8 mouse cellular contexts compared by ENCODE assay signal in genomic region chr12:20232746-20233453, GRCm38 (mm10).
DNase-seq lines count a peak whose midpoint lies in the region; ATAC-seq and TF ChIP-seq lines count a peak whose summit lies in the region.

No protein-coding gene starts in this region.

- H3K36me3 ChIP-seq in heart, adult 2 months (ENCODE audit: control insufficient read depth, insufficient read depth, low read length), result no peaks in the 10 kb centered on the region
- H3K36me3 ChIP-seq in G1E (replicated peaks), result no peaks in the 10 kb centered on the region
- H3K36me3 ChIP-seq in forebrain, postnatal 0 days (ENCODE audit: insufficient read depth), result peaks cover 7% of the 10 kb centered on the region; the same call in 1 of the 2 replicates
- H3K36me3 ChIP-seq in limb, embryonic 10.5 days, result peaks cover 56% of the 10 kb centered on the region
- H3K36me3 ChIP-seq in midbrain, postnatal 0 days (ENCODE audit: insufficient read depth, low read length), result no peaks in the 10 kb centered on the region

- no peaks in the 10 kb centered on the region for H3K4me1 ChIP-seq in heart, adult 2 months (ENCODE audit: control insufficient read depth, insufficient read depth, low read length)
- no peaks in the 10 kb centered on the region for H3K4me1 ChIP-seq in G1E (ENCODE audit: insufficient read depth, low read depth, low read length)
- H3K4me1 ChIP-seq in forebrain, postnatal 0 days (ENCODE audit: insufficient read depth), result no peaks in the 10 kb centered on the region
- H3K4me1 ChIP-seq in limb, embryonic 10.5 days, result no peaks in the 10 kb centered on the region
- no peaks in the 10 kb centered on the region for H3K4me1 ChIP-seq in midbrain, postnatal 0 days (ENCODE audit: insufficient read depth, low read length)

- H3K79me2 ChIP-seq in heart, adult 2 months (replicated peaks; ENCODE audit: control insufficient read depth, insufficient read depth, low read length), result no peaks in the 10 kb centered on the region

- 71% methylated on average over 32 of the region's 32 CpGs for WGBS in heart, adult 2 months
- WGBS in forebrain, postnatal 0 days, result 72% methylated on average over 32 of the region's 32 CpGs
- WGBS in limb, embryonic 10.5 days, result 66% methylated on average over 32 of the region's 32 CpGs
- 67% methylated on average over 32 of the region's 32 CpGs for WGBS in midbrain, postnatal 0 days

- TF ChIP-seq CTCF in heart, adult 2 months (IDR thresholded peaks at IDR 0.05), result no peak
- no peak for TF ChIP-seq CTCF in G1E (IDR thresholded peaks at IDR 0.05; ENCODE audit: low read depth, low read length)
- no peak for TF ChIP-seq CTCF in forebrain, postnatal 0 days (IDR thresholded peaks at IDR 0.05; ENCODE audit: low read depth)
- TF ChIP-seq CTCF in midbrain, postnatal 0 days (IDR thresholded peaks at IDR 0.05), result no peak

- no peaks in the 10 kb centered on the region for H3K27me3 ChIP-seq in heart, adult 2 months (ENCODE audit: control insufficient read depth, insufficient read depth, low read length)
- no peaks in the 10 kb centered on the region; the same call in 1 of the 2 replicates for H3K27me3 ChIP-seq in G1E (ENCODE audit: insufficient read depth, low read length)
- H3K27me3 ChIP-seq in forebrain, postnatal 0 days (ENCODE audit: insufficient read depth, low read length), result no peaks in the 10 kb centered on the region
- H3K27me3 ChIP-seq in limb, embryonic 10.5 days (ENCODE audit: low read depth, poor library complexity, severe bottlenecking), result peaks cover 41% of the 10 kb centered on the region
- no peaks in the 10 kb centered on the region for H3K27me3 ChIP-seq in midbrain, postnatal 0 days (ENCODE audit: insufficient read depth, low read length)

- ATAC-seq in G1E (ENCODE audit: extremely low read depth, insufficient number of reproducible peaks, low FRiP score, poor library complexity, severe bottlenecking), result no peak
- peak; percentile 43; the same call in 1 of the 2 replicates for ATAC-seq in forebrain, postnatal 0 days
- peak; percentile 69 for ATAC-seq in midbrain, postnatal 0 days (ENCODE audit: low FRiP score)

- H3K4me3 ChIP-seq in heart, adult 2 months, result no peak overlapping the region
- no peak overlapping the region; the same call in 1 of the 2 replicates for H3K4me3 ChIP-seq in G1E (ENCODE audit: low read depth, low read length)
- no peak overlapping the region for H3K4me3 ChIP-seq in forebrain, postnatal 0 days (ENCODE audit: low read depth, low read length)
- H3K4me3 ChIP-seq in limb, embryonic 10.5 days, result no peak overlapping the region
- H3K4me3 ChIP-seq in midbrain, postnatal 0 days (ENCODE audit: low read depth, low read length), result peak overlapping the region; percentile 0; the same call in 1 of the 2 replicates

- H3K4me2 ChIP-seq in forebrain, postnatal 0 days (ENCODE audit: low read depth), result no peak overlapping the region
- no peak overlapping the region for H3K4me2 ChIP-seq in midbrain, postnatal 0 days (ENCODE audit: low read depth, low read length, poor library complexity, severe bottlenecking)

- intact Hi-C loops in heart, adult 2 months (cut with DNase I), result no loop called here
- intact Hi-C loops in heart, postnatal 25 days (cut with DNase I), result no loop called here

- TF ChIP-seq POLR2A in heart, adult 2 months (IDR thresholded peaks at IDR 0.05; ENCODE audit: insufficient read depth, low read depth, low read length), result no peak

- H3K9ac ChIP-seq in heart, adult 2 months (ENCODE audit: low read depth, low read length), result no peak overlapping the region
- no peak overlapping the region for H3K9ac ChIP-seq in forebrain, postnatal 0 days
- no peak overlapping the region for H3K9ac ChIP-seq in midbrain, postnatal 0 days (replicated peaks; ENCODE audit: low read length, poor library complexity, severe bottlenecking)

- no peak overlapping the region for H3K27ac ChIP-seq in heart, adult 2 months
- H3K27ac ChIP-seq in forebrain, postnatal 0 days (ENCODE audit: low read depth, low read length), result no peak overlapping the region
- H3K27ac ChIP-seq in limb, embryonic 10.5 days, result no peak overlapping the region
- no peak overlapping the region for H3K27ac ChIP-seq in midbrain, postnatal 0 days (ENCODE audit: low read depth, low read length)

- TF ChIP-seq EP300 in heart, adult 2 months (IDR thresholded peaks at IDR 0.05; ENCODE audit: insufficient read depth, low read depth, low read length), result no peak

- DNase-seq in heart, adult 2 months, result peak; percentile 11 to 22
- no peak for DNase-seq in heart, postnatal 25 days (ENCODE audit: low spot score)
- DNase-seq in G1E (ENCODE audit: low spot score), result peak; percentile 3
- no peak for DNase-seq in forebrain, postnatal 0 days
- peak; percentile 51 for DNase-seq in limb, embryonic 10.5 days (ENCODE audit: low spot score)
- peak; percentile 2 for DNase-seq in midbrain, postnatal 0 days (ENCODE audit: low spot score)
- DNase-seq in ovary, postnatal 10 days (ENCODE audit: low spot score), result no peak
- DNase-seq in cerebellum, adult 11-12 months, result no peak

- peaks cover 62% of the 10 kb centered on the region for H3K9me3 ChIP-seq in G1E (replicated peaks)
- peaks cover 64% of the 10 kb centered on the region for H3K9me3 ChIP-seq in forebrain, postnatal 0 days (ENCODE audit: low read length)
- peaks cover 62% of the 10 kb centered on the region for H3K9me3 ChIP-seq in limb, embryonic 10.5 days (replicated peaks)
- peaks cover 63% of the 10 kb centered on the region for H3K9me3 ChIP-seq in midbrain, postnatal 0 days (ENCODE audit: low read length)

Comparison
In these comparisons a context has a peak if more than half of its experiments do, and no peak if none do; other contexts are left out.
1. DNase-seq: peak in heart, adult 2 months (2 of 2), G1E (single experiment), limb, embryonic 10.5 days (single experiment) and midbrain, postnatal 0 days (single experiment); none in heart, postnatal 25 days (single experiment), forebrain, postnatal 0 days (single experiment), ovary, postnatal 10 days (single experiment) and cerebellum, adult 11-12 months (single experiment).